Mouse (Mus musculus): ENCODE results near the gene Kdm2b.

Gene Kdm2b

GRCm38 (mm10) chr5:122927092-122927491 is 62.5 kb downstream of the Kdm2b start:
- DNase-seq (ENCODE audit: low spot score in 2 of 2): no peak

GRCm38 (mm10) chr5:122926341-122926740 is 63.3 kb downstream of the Kdm2b start:
- no peak for DNase-seq (ENCODE audit: low spot score in 2 of 2)

DNA sequence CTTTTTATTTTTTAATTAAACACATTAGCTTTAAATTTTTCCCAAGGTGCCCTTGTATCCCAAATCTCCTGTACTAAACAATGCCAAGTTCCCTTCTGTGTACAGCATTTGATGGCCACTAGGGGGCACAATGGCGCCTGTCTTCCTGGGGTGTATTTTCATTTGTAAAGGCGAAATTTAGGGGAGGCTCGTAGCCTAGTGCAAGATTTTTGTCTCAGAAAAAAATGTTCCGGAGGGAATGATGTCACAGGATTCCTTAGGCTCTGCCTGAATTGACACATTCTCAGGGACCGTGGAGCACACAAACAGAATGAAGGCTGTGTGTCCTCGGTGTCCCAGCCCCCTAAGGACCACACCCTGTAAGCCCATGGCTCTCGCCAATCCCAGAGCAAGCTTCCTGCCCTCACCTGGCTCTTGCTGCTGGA is 64.1 kb downstream of the Kdm2b start:
- peak; percentile 51 to 84 for DNase-seq (ENCODE audit: low spot score in 2 of 2)

- no peak for DNase-seq (ENCODE audit: low spot score in 2 of 2)
Measured at GRCm38 (mm10) chr5:122923871-122924465, 65.7 kb downstream of the Kdm2b start.

GRCm38 (mm10) chr5:122921941-122922340 is 67.7 kb downstream of the Kdm2b start:
- DNase-seq (ENCODE audit: low spot score in 2 of 2): no peak

DNA sequence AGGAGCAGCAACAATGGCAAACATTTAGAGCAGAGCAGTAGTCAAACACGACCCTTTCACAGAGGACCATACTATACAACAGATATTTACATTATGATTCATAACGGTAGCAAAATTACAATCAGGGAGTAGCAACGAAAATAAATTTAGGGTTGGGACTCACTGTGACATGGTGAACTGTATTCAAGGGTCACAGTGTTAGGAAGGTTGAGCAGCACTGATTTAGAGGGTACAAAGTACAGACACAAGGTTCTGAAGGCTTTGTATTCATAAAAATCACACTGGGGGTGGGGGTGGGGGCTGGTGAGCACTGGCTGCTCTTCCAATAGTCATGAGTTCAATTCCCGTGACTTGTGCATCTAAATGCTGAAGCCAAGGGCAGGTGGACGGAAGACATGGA is 69.1 kb downstream of the Kdm2b start:
- DNase-seq (ENCODE audit: low spot score in 2 of 2): no peak

DNA sequence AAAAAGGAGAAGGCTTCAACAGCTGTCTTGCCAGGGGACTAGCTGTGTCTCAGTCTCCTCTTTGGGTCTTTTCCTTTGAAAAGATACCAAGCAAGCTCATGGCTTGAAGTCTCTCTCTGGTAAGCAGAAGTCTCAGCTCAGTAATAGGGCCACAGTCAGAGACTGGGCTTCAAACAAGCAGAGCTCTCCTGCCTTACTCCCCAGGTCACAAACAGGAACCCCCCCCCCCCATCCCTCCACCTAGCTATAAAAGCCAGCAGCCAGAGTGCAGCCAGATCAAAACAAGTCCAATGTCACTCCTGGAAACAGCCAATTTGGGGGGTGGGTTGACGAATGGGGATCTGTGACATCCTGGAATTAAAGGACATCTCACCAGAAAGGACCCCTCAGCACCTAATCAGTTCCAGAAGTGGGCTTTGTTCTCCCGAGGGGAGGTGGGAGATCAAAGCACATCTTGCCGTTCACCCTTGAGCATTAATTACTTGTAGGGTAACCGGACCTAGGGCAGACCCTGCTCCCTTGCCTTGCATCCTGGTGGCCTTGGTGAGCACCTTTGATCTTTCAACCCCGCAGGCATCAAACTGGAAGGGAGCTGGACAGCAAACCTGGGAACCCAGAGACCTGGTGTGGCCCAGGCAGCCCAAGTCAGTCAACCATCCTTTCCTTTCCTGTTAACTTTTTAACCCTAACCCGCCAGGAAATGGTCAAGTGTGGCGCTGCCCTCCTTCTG is 71.5 kb downstream of the Kdm2b start:
- DNase-seq (ENCODE audit: low spot score in 2 of 2): no peak

- no peak for DNase-seq (ENCODE audit: low spot score in 2 of 2)
Measured at GRCm38 (mm10) chr5:122916147-122916546, 73.5 kb downstream of the Kdm2b start.

DNA sequence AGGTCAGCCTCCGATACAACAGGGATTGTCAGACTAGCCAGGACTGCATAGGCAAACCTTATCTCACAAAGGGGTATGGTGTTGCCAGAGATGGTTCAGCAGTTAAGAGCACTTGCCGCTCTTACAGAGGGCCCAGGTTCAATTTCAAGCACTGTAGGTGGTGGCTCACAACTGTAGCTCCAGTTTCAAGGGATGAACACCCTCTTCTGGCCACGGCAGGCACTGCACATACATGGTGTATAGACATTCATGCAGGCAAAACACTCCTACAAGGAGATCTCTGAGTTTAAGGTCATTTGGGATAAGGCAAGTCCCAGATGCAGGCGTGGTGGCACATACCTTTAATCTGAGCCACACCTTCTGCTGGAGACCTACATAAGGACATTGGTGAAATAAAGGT is 76.8 kb downstream of the Kdm2b start:
- DNase-seq (ENCODE audit: low spot score in 2 of 2): peak in 1 of 2 experiments; percentile 30

GRCm38 (mm10) chr5:122909481-122909880 is 80.1 kb downstream of the Kdm2b start:
- no peak for DNase-seq (ENCODE audit: low spot score in 2 of 2)

GRCm38 (mm10) chr5:122908001-122908400 is 81.6 kb downstream of the Kdm2b start:
- DNase-seq (ENCODE audit: low spot score in 2 of 2): no peak

GRCm38 (mm10) chr5:122907182-122907581 is 82.4 kb downstream of the Kdm2b start:
- no peak for DNase-seq (ENCODE audit: low spot score in 2 of 2)

DNA sequence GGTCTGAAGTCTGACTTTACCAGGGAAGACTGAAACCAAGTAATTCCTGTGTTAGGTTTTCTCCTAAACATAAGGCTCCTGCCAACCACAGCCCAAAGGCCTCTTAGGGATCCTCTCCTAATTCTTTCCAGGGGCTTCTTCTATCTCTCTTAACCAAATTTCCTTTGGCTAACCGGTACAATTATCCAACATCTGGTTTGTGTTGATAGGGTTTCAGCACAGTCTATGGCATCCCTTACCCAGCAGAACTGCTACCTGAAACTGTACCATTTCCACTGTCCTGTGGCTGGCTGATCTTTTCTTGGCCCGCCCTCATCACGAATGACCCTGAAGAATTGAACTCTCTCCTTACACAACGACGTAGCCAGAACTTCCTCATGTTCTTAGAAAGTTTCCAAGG is 86.5 kb downstream of the Kdm2b start:
- no peak for DNase-seq (ENCODE audit: low spot score in 2 of 2)

DNA sequence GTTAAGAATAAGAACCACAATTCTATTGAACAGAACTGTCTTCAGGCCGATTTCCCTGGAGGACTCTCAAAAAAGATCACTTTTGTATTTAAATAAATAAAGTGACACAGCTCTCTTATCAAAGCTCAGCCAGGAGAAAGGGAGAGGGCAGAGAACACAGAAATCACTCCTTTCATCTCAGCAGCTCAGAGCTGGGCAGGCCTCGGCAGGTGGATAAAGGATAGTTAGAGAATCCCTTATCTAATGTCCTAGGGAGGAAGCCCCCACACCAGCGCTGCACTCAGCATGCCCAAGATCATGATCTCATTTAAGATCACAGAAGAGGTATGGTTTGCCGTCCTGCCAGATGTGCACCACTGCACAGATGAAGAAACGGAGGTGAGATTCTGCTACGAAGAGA is 87.4 kb downstream of the Kdm2b start:
- DNase-seq (ENCODE audit: low spot score in 2 of 2): no peak

- DNase-seq (ENCODE audit: low spot score in 2 of 2): no peak
Measured at GRCm38 (mm10) chr5:122901666-122902065, 88.0 kb downstream of the Kdm2b start.

GRCm38 (mm10) chr5:122901179-122901578 is 88.4 kb downstream of the Kdm2b start:
- DNase-seq (ENCODE audit: low spot score in 2 of 2): no peak

GRCm38 (mm10) chr5:122900558-122901171 is 89.0 kb downstream of the Kdm2b start:
- DNase-seq (ENCODE audit: low spot score in 2 of 2): peak in 1 of 2 experiments; percentile 71

GRCm38 (mm10) chr5:122899777-122900557 is 89.7 kb downstream of the Kdm2b start:
- peak; percentile 88 to 94 for DNase-seq (ENCODE audit: low spot score in 2 of 2)

GRCm38 (mm10) chr5:122898963-122899776 is 90.5 kb downstream of the Kdm2b start:
- DNase-seq (ENCODE audit: low spot score in 2 of 2): peak; percentile 36 to 77

DNA sequence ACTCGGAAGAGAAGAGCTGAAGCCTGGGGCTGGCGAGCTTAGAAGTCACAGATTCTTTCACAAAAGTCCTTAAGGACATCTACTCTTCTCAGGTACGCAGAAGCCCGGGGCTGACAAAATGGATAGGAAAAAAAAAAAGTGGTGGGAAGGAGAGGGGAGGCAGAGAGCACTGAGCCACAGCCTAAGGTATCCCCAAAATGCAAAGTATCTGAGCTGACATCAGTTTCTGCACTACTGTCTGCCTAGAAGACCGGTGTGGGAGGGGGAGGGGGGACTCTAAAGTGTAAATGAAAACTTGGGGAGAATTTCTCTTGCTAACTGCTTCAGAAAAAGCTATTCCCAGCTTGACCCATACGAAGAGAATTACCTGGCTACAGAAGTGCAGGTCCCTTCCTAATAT is 91.5 kb downstream of the Kdm2b start:
- no peak for DNase-seq (ENCODE audit: low spot score in 2 of 2)

DNA sequence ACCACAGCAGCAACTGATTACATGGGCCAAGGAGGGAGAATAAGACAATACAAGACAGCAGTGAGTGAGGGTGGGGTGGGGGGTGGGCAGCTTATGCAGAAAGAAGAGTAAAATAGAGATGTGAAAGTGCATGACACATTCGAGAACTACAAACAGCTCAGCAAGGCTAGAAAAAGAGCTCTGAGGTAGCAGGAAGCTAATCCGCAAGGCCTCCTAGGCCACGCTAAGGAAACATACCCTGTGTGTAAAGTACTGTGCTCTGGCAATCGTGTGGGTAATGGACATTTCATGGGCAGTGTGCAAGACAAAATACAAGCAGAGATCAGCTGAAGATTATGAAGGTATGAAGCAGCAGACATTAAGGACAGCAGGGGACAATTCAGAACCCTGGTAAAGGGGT is 94.8 kb downstream of the Kdm2b start:
- no peak for DNase-seq (ENCODE audit: low spot score in 2 of 2)
